Mouse (Mus musculus): ENCODE measurements at regions not wholly inside any gene's neighbourhood (a gene's known extent, or its start where the extent isn't known, plus 50 kb on each side); places are given as distances from the start of the nearest gene placed in this dataset.

DNA sequence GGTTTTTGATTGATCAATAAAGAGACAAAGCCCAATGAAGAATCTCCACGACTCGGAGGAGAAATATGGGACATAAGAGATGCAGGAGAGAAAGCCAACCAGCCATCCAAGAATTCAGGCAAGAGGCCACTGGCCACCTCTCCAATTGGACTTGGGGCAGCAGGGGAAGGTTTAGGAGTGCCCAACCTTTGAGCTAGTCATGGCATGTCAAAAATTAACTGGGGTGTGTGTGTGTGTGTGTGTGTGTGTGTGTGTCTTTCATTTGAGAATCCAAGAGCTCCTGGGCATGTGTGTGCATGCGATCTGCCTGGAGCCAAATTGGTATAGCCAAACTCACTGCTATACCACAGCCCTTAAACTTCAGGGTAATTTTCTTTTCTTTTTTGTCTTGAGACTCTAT, 51.6 kb upstream of the Cecr2 start:
- Histone ChIP-seq H3K27me3 (ENCODE audit: insufficient read depth, low read length) (no peaks in the 10 kb centered on the region), H3K9me3 (ENCODE audit: low read length) (no peaks in the 10 kb centered on the region), H3K27ac (ENCODE audit: low read length) (no peak overlapping the region), H3K36me3 (ENCODE audit: insufficient read depth, low read length) (no peaks in the 10 kb centered on the region), H3K9ac (replicated peaks; ENCODE audit: low read length) (no peak overlapping the region), H3K4me1 (ENCODE audit: insufficient read depth, low read length) (peaks cover 10% of the 10 kb centered on the region; the same call in 1 of the 2 replicates), H3K4me3 (ENCODE audit: low read length) (no peak overlapping the region), H3K4me2 (replicated peaks; ENCODE audit: low read depth, low read length) (no peak overlapping the region)
- 84% methylated on average over 3 of the region's 3 CpGs for WGBS
- ATAC-seq (ENCODE audit: low FRiP score, low TSS enrichment) = no peak

DNA sequence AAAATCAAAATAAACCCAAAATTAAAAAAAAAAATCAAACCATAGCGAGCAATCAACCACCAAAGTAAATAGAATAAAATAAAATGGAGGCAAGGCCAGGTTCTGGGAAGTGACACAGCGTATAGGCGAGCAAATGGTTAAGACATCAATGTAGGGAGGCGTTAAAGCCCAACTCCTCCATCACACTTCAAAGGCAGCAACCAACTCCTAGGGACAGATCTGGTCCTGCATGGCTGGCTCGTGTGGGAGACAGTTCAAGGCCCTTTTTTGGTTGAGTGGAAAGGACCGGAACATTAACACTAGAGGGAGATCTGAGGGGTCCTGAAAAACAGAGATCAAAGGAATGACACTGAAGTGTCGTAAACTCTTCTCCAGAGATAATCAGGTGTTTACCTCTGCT, 53.8 kb upstream of the Cecr2 start:
- Histone ChIP-seq H3K4me1 (ENCODE audit: insufficient read depth, low read length) (0 out of 2 replicates have a peak, but pooled peaks cover 5% of the 10 kb centered on the region), H3K4me3 (ENCODE audit: low read length) (no peak overlapping the region), H3K27me3 (ENCODE audit: insufficient read depth, low read length) (no peaks in the 10 kb centered on the region), H3K36me3 (ENCODE audit: insufficient read depth, low read length) (no peaks in the 10 kb centered on the region), H3K4me2 (replicated peaks; ENCODE audit: low read depth, low read length) (no peak overlapping the region), H3K9ac (replicated peaks; ENCODE audit: low read length) (no peak overlapping the region), H3K27ac (ENCODE audit: low read length) (no peak overlapping the region), H3K9me3 (ENCODE audit: low read length) (no peaks in the 10 kb centered on the region)
- 25% methylated on average over 7 of the region's 7 CpGs for WGBS
- ATAC-seq (ENCODE audit: low FRiP score, low TSS enrichment) = peak; percentile 77; the same call in 1 of the 2 replicates

DNA sequence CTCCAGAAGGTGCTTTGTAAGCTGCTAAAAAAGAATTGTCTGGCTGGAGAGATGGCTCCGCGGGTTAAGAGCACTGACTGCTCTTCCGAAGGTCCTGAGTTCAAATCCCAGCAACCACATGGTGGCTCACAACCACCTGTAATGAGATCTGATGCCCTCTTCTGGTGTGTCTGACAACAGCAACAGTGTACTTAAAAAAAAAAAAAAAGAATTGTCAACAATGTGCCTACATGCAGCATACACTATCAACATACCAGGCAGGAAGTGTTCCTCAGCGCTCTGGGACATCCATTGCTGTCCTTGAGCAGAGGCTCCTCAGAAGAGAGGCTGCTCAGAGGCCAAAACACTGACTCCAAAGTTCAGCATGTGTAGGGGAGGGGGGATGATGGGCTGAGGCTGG, 56.3 kb upstream of the Cecr2 start:
- H3K4me2 ChIP-seq (replicated peaks; ENCODE audit: low read depth, low read length) = no peak overlapping the region
- no peak overlapping the region for H3K9ac ChIP-seq (replicated peaks; ENCODE audit: low read length)
- no peak overlapping the region for H3K27ac ChIP-seq (ENCODE audit: low read length)
- H3K4me3 ChIP-seq (ENCODE audit: low read length) = no peak overlapping the region
- no peaks in the 10 kb centered on the region for H3K27me3 ChIP-seq (ENCODE audit: insufficient read depth, low read length)
- H3K9me3 ChIP-seq (ENCODE audit: low read length) = no peaks in the 10 kb centered on the region
- H3K36me3 ChIP-seq (ENCODE audit: insufficient read depth, low read length) = no peaks in the 10 kb centered on the region
- WGBS = 73% methylated on average over 4 of the region's 4 CpGs
- ATAC-seq (ENCODE audit: low FRiP score, low TSS enrichment) = no peak
- H3K4me1 ChIP-seq (ENCODE audit: insufficient read depth, low read length) = 0 out of 2 replicates have a peak, but pooled peaks cover 5% of the 10 kb centered on the region

DNA sequence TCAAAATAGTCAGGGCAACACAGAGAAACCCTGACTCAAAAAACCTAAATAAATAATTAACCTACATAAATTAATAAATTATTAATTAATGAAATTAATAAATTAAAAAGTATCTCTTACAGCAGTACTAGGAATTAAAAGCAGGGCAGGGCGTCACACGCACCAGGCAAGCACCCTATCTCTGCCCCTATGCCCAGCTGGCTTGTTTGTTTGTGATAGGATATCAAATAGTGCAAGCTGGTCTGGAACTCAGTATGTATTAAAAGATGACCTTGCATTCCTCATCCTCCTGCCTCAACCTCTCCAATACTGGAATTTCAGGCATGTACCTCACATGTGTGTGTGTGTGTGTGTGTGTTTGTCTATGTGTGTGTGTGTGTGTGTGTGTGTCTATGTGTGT, 60.7 kb upstream of the Cecr2 start:
- ATAC-seq (ENCODE audit: low FRiP score, low TSS enrichment) = no peak
- Histone ChIP-seq H3K36me3 (ENCODE audit: insufficient read depth, low read length) (no peaks in the 10 kb centered on the region), H3K4me3 (ENCODE audit: low read length) (no peak overlapping the region), H3K4me2 (replicated peaks; ENCODE audit: low read depth, low read length) (no peak overlapping the region), H3K4me1 (ENCODE audit: insufficient read depth, low read length) (0 out of 2 replicates have a peak, but pooled peaks cover 4% of the 10 kb centered on the region), H3K27ac (ENCODE audit: low read length) (no peak overlapping the region), H3K27me3 (ENCODE audit: insufficient read depth, low read length) (no peaks in the 10 kb centered on the region), H3K9ac (replicated peaks; ENCODE audit: low read length) (no peak overlapping the region), H3K9me3 (ENCODE audit: low read length) (no peaks in the 10 kb centered on the region)
- 96% methylated on average over 2 of the region's 2 CpGs for WGBS

DNA sequence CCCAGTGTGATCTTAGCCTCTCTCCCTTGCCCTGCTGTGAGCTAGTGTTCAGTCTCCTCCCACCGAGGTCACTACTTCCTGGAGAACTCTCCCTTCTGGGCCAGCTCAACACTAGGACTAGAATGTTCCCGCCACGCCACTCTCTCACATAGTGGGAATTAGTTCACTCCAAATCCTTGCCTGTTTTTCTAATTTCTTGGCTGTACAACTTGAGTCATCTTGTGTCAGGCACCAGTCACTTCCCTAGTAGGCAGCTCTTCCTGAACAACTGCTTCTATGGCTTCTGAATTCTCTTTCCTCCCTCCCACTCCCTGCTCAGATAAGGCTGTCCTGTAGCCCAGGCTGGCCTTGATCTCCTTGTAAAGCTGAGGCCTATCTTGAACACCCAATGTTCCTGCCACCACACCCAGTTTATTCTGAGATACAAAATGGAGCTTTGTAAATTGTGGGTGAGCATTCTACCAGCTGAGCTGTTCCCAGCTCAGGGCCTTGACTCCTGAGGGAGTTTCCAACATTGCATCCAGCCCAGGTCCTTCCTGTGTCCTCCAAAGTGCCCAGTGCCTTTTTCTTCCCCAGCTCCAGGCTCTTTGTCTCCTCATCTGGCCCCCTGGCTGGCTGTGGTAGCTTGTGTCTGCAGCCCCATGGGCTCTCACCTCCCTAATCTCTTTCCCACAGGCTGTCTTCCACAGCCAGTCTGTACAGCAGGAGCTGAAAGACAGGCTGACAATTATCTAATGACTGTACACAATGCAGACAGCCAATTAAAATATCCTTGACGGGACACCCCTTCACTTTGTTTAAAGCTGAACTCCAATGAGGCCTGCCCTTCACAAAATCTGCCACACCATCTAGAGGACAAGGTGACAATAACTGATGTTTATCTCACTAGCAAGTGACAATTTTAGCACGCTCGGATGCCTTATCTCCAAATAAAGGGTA, 61.9 kb upstream of the Cecr2 start:
- Histone ChIP-seq H3K4me3 (ENCODE audit: low read length) (no peak overlapping the region), H3K36me3 (ENCODE audit: insufficient read depth, low read length) (no peaks in the 10 kb centered on the region), H3K4me1 (ENCODE audit: insufficient read depth, low read length) (0 out of 2 replicates have a peak, but pooled peaks cover 4% of the 10 kb centered on the region), H3K27ac (ENCODE audit: low read length) (no peak overlapping the region), H3K9ac (replicated peaks; ENCODE audit: low read length) (no peak overlapping the region), H3K27me3 (ENCODE audit: insufficient read depth, low read length) (no peaks in the 10 kb centered on the region), H3K4me2 (replicated peaks; ENCODE audit: low read depth, low read length) (no peak overlapping the region), H3K9me3 (ENCODE audit: low read length) (no peaks in the 10 kb centered on the region)
- ATAC-seq (ENCODE audit: low FRiP score, low TSS enrichment) = peak; percentile 71
- WGBS = 48% methylated on average over 6 of the region's 6 CpGs

DNA sequence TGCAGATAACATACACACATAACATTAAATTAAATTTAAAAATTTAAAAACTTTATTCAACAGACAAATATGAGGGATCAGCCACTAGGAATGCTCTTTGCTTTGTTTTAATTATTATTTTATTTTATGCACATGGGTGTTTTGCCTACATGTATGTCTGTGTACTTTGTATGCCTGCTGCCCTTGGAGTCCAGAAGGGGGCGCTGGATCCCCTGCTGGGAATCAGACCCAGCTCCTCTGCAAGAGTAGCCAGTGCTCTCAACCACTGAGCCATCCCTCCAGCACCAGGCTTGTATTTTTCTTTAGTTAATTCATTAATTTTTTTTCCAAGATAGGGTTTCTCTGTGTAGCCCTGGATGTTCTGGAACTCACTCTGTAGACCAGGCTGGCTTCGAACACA, 62.7 kb upstream of the Cecr2 start:
- Histone ChIP-seq H3K4me1 (ENCODE audit: insufficient read depth, low read length) (0 out of 2 replicates have a peak, but pooled peaks cover 4% of the 10 kb centered on the region), H3K4me2 (replicated peaks; ENCODE audit: low read depth, low read length) (no peak overlapping the region), H3K4me3 (ENCODE audit: low read length) (no peak overlapping the region), H3K27ac (ENCODE audit: low read length) (no peak overlapping the region), H3K9ac (replicated peaks; ENCODE audit: low read length) (no peak overlapping the region), H3K27me3 (ENCODE audit: insufficient read depth, low read length) (no peaks in the 10 kb centered on the region), H3K36me3 (ENCODE audit: insufficient read depth, low read length) (no peaks in the 10 kb centered on the region), H3K9me3 (ENCODE audit: low read length) (no peaks in the 10 kb centered on the region)
- WGBS = 64% methylated on average over 2 of the region's 2 CpGs
- ATAC-seq (ENCODE audit: low FRiP score, low TSS enrichment) = no peak

DNA sequence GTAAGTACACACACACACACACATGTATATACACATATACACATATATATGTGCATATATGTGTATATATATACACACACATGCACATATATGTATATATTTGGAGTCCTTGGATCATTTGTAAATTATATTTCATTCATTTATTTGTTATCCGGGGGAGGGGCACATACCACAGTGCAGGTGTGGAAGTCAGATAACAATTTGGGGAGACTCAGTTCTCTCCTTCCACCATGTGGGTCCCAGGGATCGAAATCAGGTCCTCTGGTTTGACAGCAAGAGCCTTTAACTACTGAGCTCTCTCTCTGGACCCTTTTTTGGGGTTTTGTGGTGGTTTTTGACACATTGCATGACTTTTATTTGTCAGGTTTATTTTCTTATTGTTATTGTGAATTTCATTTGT, 65.8 kb upstream of the Cecr2 start:
- no peak overlapping the region for H3K27ac ChIP-seq (ENCODE audit: low read length)
- 0 out of 2 replicates have a peak, but pooled peaks cover 4% of the 10 kb centered on the region for H3K4me1 ChIP-seq (ENCODE audit: insufficient read depth, low read length)
- WGBS = 89% methylated on average over 2 of the region's 2 CpGs
- ATAC-seq (ENCODE audit: low FRiP score, low TSS enrichment) = no peak
- H3K4me2 ChIP-seq (replicated peaks; ENCODE audit: low read depth, low read length) = no peak overlapping the region
- H3K9ac ChIP-seq (replicated peaks; ENCODE audit: low read length) = no peak overlapping the region
- H3K4me3 ChIP-seq (ENCODE audit: low read length) = no peak overlapping the region
- no peaks in the 10 kb centered on the region for H3K36me3 ChIP-seq (ENCODE audit: insufficient read depth, low read length)
- no peaks in the 10 kb centered on the region for H3K27me3 ChIP-seq (ENCODE audit: insufficient read depth, low read length)
- no peaks in the 10 kb centered on the region for H3K9me3 ChIP-seq (ENCODE audit: low read length)

DNA sequence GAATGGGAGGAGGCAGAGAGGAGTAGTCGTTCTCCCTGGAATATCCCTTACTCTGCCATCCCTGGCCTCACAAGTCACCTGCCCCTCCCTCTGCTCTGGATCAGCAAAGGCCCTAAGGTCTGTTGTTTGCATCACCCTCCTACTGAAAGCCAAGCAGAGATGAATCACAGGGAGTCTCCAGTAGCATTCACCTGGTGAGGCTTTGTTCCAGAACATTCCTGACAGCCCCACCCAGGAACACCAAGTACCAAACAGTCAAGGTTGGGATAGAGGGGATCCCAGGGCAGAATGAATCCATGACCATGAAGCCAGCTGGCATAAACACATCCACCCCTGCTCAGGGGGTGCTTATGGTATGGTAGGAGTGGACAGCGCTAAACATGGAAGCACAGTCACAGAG, 67.4 kb upstream of the Hdhd5 start:
- no peaks in the 10 kb centered on the region for H3K4me1 ChIP-seq (ENCODE audit: insufficient read depth, low read length)

DNA sequence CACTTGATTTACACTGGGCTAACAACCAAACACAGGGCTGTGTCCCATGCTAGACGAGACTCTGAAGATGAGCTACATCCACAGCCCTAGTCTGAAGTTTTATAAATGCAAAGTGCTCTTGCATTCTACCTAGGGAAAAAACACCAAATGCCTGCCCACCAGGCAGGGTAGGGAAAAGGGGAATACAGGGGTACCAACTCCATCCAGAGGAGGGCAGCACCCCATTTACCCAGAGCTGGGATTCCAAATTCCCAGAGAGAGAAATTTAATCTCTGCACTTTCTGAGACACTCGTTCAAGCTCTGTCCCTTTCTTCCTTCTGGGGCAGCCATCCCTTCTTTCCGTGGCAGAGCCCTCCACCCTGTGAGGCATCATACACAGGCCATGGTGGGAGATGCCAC, 66.8 kb upstream of the Hdhd5 start:
- no peaks in the 10 kb centered on the region for H3K9me3 ChIP-seq (ENCODE audit: low read length)
- no peak overlapping the region for H3K27ac ChIP-seq (ENCODE audit: low read length)
- H3K4me1 ChIP-seq (ENCODE audit: insufficient read depth, low read length) = peaks cover 3% of the 10 kb centered on the region
- H3K4me3 ChIP-seq (ENCODE audit: low read length) = no peak overlapping the region
- H3K4me2 ChIP-seq (replicated peaks; ENCODE audit: low read depth, low read length) = no peak overlapping the region
- WGBS = 31% methylated on average over 3 of the region's 3 CpGs
- no peaks in the 10 kb centered on the region for H3K36me3 ChIP-seq (ENCODE audit: insufficient read depth, low read length)
- 0 out of 2 replicates have a peak, but pooled peaks have one; percentile 42 for ATAC-seq (ENCODE audit: low FRiP score, low TSS enrichment)
- no peak overlapping the region for H3K9ac ChIP-seq (replicated peaks; ENCODE audit: low read length)
- no peaks in the 10 kb centered on the region for H3K27me3 ChIP-seq (ENCODE audit: insufficient read depth, low read length)

More for the DNA sequence above, 67.4 kb upstream of the Hdhd5 start:
- Histone ChIP-seq H3K9me3 (ENCODE audit: low read length) (no peaks in the 10 kb centered on the region), H3K4me2 (replicated peaks; ENCODE audit: low read depth, low read length) (no peak overlapping the region), H3K9ac (replicated peaks; ENCODE audit: low read length) (no peak overlapping the region), H3K27me3 (ENCODE audit: insufficient read depth, low read length) (no peaks in the 10 kb centered on the region), H3K27ac (ENCODE audit: low read length) (no peak overlapping the region), H3K36me3 (ENCODE audit: insufficient read depth, low read length) (no peaks in the 10 kb centered on the region), H3K4me3 (ENCODE audit: low read length) (no peak overlapping the region)
- ATAC-seq (ENCODE audit: low FRiP score, low TSS enrichment) = no peak
- WGBS = 70% methylated on average over 2 of the region's 2 CpGs

DNA sequence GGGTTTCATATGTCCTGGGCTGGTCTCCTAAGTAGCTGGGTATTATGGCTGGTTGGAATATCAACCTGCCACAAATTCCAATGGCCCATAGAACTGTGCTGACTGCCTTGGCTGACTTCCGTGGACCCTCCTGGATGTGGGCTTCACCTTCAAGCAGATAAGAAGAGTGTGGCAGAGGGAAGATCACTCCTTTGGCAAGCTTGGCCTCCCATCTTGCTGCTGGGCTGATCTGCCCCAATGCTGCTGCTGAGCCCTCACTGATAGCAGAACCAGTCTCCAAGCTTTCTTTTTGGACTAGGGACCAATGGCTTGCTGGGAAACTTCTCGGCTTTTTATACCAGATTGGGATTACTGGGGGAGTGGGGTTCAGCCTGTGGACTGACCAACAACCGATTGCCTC, 65.6 kb upstream of the Hdhd5 start:
- no peak for ATAC-seq (ENCODE audit: low FRiP score, low TSS enrichment)
- H3K27me3 ChIP-seq (ENCODE audit: insufficient read depth, low read length) = no peaks in the 10 kb centered on the region
- no peaks in the 10 kb centered on the region for H3K36me3 ChIP-seq (ENCODE audit: insufficient read depth, low read length)
- no peak overlapping the region for H3K4me3 ChIP-seq (ENCODE audit: low read length)
- no peak overlapping the region for H3K4me2 ChIP-seq (replicated peaks; ENCODE audit: low read depth, low read length)
- H3K4me1 ChIP-seq (ENCODE audit: insufficient read depth, low read length) = peaks cover 15% of the 10 kb centered on the region
- no peaks in the 10 kb centered on the region for H3K9me3 ChIP-seq (ENCODE audit: low read length)
- H3K27ac ChIP-seq (ENCODE audit: low read length) = no peak overlapping the region
- 86% methylated on average over 3 of the region's 3 CpGs for WGBS
- no peak overlapping the region for H3K9ac ChIP-seq (replicated peaks; ENCODE audit: low read length)

All from kidney, embryonic 16.5 days (tissue).